Mouse (Mus musculus) CH12.LX (cell line): Measurements from ENCODE around the gene Fgf12. TPM values are rescaled to one million over a fixed set of nuclear protein-coding genes. Genes with fewer than 3 reads are reported as not detected.

Experiments
- DNase-seq: peaks from one replicate; pipeline ENCODE4 v3.0.0-alpha.2; 2013; ENCODE audit errors: extremely low read depth
- H3K27ac ChIP-seq: 2 replicates; pipeline ENCODE4 v1.5.1; 2012; ENCODE audit warnings: low read depth, mild to moderate bottlenecking, control low read depth, moderate library complexity; ENCODE audit not compliant: insufficient read depth
- H3K27me3 ChIP-seq: replicated peaks from 2 replicates; pipeline ENCODE3; 2012; ENCODE audit warnings: inconsistent platforms
- H3K36me3 ChIP-seq, 2 experiments: replicated peaks in 1 of 2; 2 replicates each; pipeline versions ENCODE3 to v1.6.1; 2012; ENCODE audit warnings: inconsistent platforms in 1 of 2, low read length in 1 of 2, mild to moderate bottlenecking in 1 of 2, mixed read lengths in 1 of 2, moderate library complexity in 1 of 2; ENCODE audit not compliant: control insufficient read depth in 1 of 2, insufficient read depth in 1 of 2
- H3K4me1 ChIP-seq, 2 experiments: 2 replicates each; pipeline ENCODE4 v1.6.1; 2012; ENCODE audit warnings: inconsistent platforms in 1 of 2, moderate library complexity in 1 of 2; ENCODE audit not compliant: insufficient read depth in 2 of 2, control insufficient read depth in 1 of 2
- H3K4me2 ChIP-seq: 2 replicates; pipeline ENCODE4 v1.6.1; 2012; ENCODE audit warnings: low read depth, mild to moderate bottlenecking, control low read depth; ENCODE audit not compliant: poor library complexity, insufficient read depth, severe bottlenecking
- H3K4me3 ChIP-seq, 3 experiments: fragments of 150-350 bp in 1 of 3; sonication (generic) in 1 of 3; replicated peaks in 1 of 3; 2 replicates each; pipeline versions ENCODE3 to v1.5.1; 2011 to 2012; ENCODE audit warnings: low read depth in 2 of 3, low read length in 2 of 3, mild to moderate bottlenecking in 2 of 3, moderate library complexity in 2 of 3, control low read depth in 1 of 3, improper control_type of control experiment in 1 of 3, inconsistent platforms in 1 of 3, mixed read lengths in 1 of 3; ENCODE audit not compliant: poor library complexity in 1 of 3
- H3K79me2 ChIP-seq: replicated peaks from 2 replicates; pipeline ENCODE4 v1.6.1; 2012; ENCODE audit warnings: mild to moderate bottlenecking, moderate library complexity; ENCODE audit not compliant: control insufficient read depth, poor library complexity, insufficient read depth, severe bottlenecking; ENCODE audit errors: extremely low read depth
- H3K9ac ChIP-seq: 2 replicates; pipeline ENCODE4 v1.6.1; 2012; ENCODE audit warnings: low read depth, mild to moderate bottlenecking, control low read depth, moderate library complexity; ENCODE audit not compliant: insufficient read depth
- H3K9me3 ChIP-seq: replicated peaks from 2 replicates; pipeline ENCODE3; 2012; ENCODE audit warnings: low read length, inconsistent platforms, mixed read lengths
- CHD2 ChIP-seq: IDR thresholded peaks from 2 replicates; pipeline ENCODE4 v1.6.1; 2011; ENCODE audit warnings: low read length, improper control_type of control experiment
- CTCF ChIP-seq, 2 experiments: IDR thresholded peaks in 1 of 2; conservative IDR thresholded peaks in 1 of 2; 2 replicates each; pipeline ENCODE4 v1.5.1; 2011 to 2012; ENCODE audit warnings: low read depth in 2 of 2, low read length in 2 of 2, improper control_type of control experiment in 1 of 2, inconsistent platforms in 1 of 2, mild to moderate bottlenecking in 1 of 2, moderate library complexity in 1 of 2
- ELF1 ChIP-seq: IDR thresholded peaks from 2 replicates; pipeline ENCODE4 v1.6.1; 2014; ENCODE audit warnings: low read depth, mild to moderate bottlenecking, inconsistent platforms, low read length, improper control_type of control experiment
- EP300 ChIP-seq: IDR thresholded peaks from 2 replicates; pipeline ENCODE4 v1.6.1; 2011; ENCODE audit warnings: low read length, improper control_type of control experiment
- HCFC1 ChIP-seq: IDR thresholded peaks from 2 replicates; pipeline ENCODE4 v1.6.1; 2012; ENCODE audit warnings: low read depth, mild to moderate bottlenecking, inconsistent platforms, low read length, improper control_type of control experiment
- JUN ChIP-seq: IDR thresholded peaks from 2 replicates; pipeline ENCODE4 v1.6.1; 2011; ENCODE audit warnings: low read depth, mild to moderate bottlenecking, low read length, improper control_type of control experiment, moderate library complexity; ENCODE audit not compliant: insufficient read depth
- KAT2A ChIP-seq: IDR thresholded peaks from 2 replicates; pipeline ENCODE4 v1.6.1; 2012; ENCODE audit warnings: low read length, improper control_type of control experiment, inconsistent platforms; ENCODE audit not compliant: insufficient replicate concordance
- MEF2A ChIP-seq: IDR thresholded peaks from 2 replicates; pipeline ENCODE4 v1.6.1; 2014; ENCODE audit warnings: low read depth, mild to moderate bottlenecking, inconsistent platforms, low read length, improper control_type of control experiment, borderline replicate concordance
- MXI1 ChIP-seq: IDR thresholded peaks from 2 replicates; pipeline ENCODE4 v1.6.1; 2011; ENCODE audit warnings: mild to moderate bottlenecking, low read depth, low read length, improper control_type of control experiment
- NELFE ChIP-seq: IDR thresholded peaks from 2 replicates; pipeline ENCODE4 v1.6.1; 2011; ENCODE audit warnings: low read depth, low read length, improper control_type of control experiment
- NRF1 ChIP-seq: IDR thresholded peaks from 2 replicates; pipeline ENCODE4 v1.6.1; 2014; ENCODE audit warnings: low read depth, mild to moderate bottlenecking, inconsistent platforms, low read length, improper control_type of control experiment, moderate library complexity
- PAX5 ChIP-seq: IDR thresholded peaks from 2 replicates; pipeline ENCODE4 v1.6.1; 2012; ENCODE audit warnings: low read length, inconsistent platforms, mixed read lengths
- POLR2AphosphoS2 ChIP-seq: IDR thresholded peaks from 2 replicates; pipeline ENCODE4 v1.6.1; 2011; ENCODE audit warnings: low read depth, low read length, improper control_type of control experiment
- TBP ChIP-seq: conservative IDR thresholded peaks from 2 replicates; pipeline ENCODE4 v1.6.1; 2011; ENCODE audit warnings: low read depth, low read length, improper control_type of control experiment
- TCF12 ChIP-seq: IDR thresholded peaks from 2 replicates; pipeline ENCODE4 v1.6.1; 2014; ENCODE audit warnings: low read depth, mild to moderate bottlenecking, inconsistent platforms, low read length, improper control_type of control experiment
- UBTF ChIP-seq: IDR thresholded peaks from 2 replicates; pipeline ENCODE4 v1.6.1; 2012; ENCODE audit warnings: low read depth, mild to moderate bottlenecking, inconsistent platforms, low read length, improper control_type of control experiment, moderate library complexity
- USF1 ChIP-seq: IDR thresholded peaks from 2 replicates; pipeline ENCODE4 v1.6.1; 2014; ENCODE audit warnings: low read depth, mild to moderate bottlenecking, inconsistent platforms, low read length, improper control_type of control experiment
- dilution Hi-C: fragments of 300-500 bp; cut with MboI; formaldehyde crosslinking; loops from 2 replicates; pipeline ENCODE4 v1.14.3; 2020; ENCODE audit warnings: low sequenced_read_pairs; ENCODE audit not compliant: extremely low pct_unique_long_range_greater_than_20kb, extremely low pct_ligation_motif_present
- in situ Hi-C: fragments of 300-500 bp; cut with MboI; formaldehyde crosslinking; loops from 3 replicates; pipeline ENCODE4 v1.14.3; 2019; ENCODE audit warnings: low sequenced_read_pairs, low pct_ligation_motif_present, low pct_unique_long_range_greater_than_20kb, mixed read lengths
- polyA plus RNA-seq: library from polyadenylated mRNA; unstranded; fragments of >175 nt; gene quantifications from 2 replicates; pipeline ENCODE4 v1.2.1, GENCODE M21; 2012; ENCODE audit warnings: low read depth; ENCODE audit not compliant: insufficient read length
- total RNA-seq, 2 experiments: library from RNA; depleted of rRNA; stranded (reverse); fragments of 300-350 nt in 1 of 2; fragments of >200 nt in 1 of 2; gene quantifications; 2 replicates each; pipeline ENCODE4 v1.2.3; 2012 to 2014

Fgf12 gene
- total and polyA plus RNA-seq, 3 experiments = not detected

DNA sequence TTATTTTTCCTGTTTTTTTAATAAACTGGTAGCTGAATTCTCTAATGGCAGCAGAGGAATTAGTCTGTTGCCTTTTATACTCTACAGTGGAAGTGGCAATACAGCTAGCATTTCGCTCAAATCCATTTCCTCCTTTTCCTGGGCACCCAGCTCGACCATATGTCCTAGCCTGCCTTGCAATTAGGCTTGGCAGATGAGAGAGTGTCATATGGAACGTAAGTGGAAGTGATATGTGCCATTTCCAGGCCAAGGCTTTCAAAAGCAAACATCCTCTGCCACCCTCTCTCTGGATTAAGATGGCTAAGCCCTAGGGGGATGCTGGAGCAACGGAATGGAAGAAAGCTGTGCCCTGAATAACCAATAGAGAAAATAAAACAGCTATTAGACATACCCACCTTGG, 350.2 kb downstream of the Fgf12 start:
- no peak for DNase-seq
- H3K4me3 ChIP-seq = no peak overlapping the region
- in situ Hi-C loops = no loop called here
- H3K36me3 ChIP-seq = no peaks in the 10 kb centered on the region
- no peaks in the 10 kb centered on the region for H3K9me3 ChIP-seq
- dilution Hi-C loops = no loop called here
- H3K27me3 ChIP-seq = no peaks in the 10 kb centered on the region
- TF ChIP-seq CTCF (conservative IDR thresholded peaks at IDR 0.05 in 1 of 2, IDR thresholded peaks at IDR 0.05 in 1 of 2; ENCODE audit: low read depth in 2 of 2, low read length in 2 of 2) (no peak), NELFE (no peak), ELF1 (no peak), HCFC1 (no peak), TBP (no peak), JUN (no peak), EP300 (no peak), MXI1 (no peak), KAT2A (no peak)
- no peak overlapping the region for H3K9ac ChIP-seq
- peaks cover 0 to 13% of the 10 kb centered on the region in 2 experiments; a peak in 2 of 4 replicates for H3K4me1 ChIP-seq
- H3K27ac ChIP-seq = no peak overlapping the region
- H3K79me2 ChIP-seq = no peaks in the 10 kb centered on the region
- no peak overlapping the region for H3K4me2 ChIP-seq

DNA sequence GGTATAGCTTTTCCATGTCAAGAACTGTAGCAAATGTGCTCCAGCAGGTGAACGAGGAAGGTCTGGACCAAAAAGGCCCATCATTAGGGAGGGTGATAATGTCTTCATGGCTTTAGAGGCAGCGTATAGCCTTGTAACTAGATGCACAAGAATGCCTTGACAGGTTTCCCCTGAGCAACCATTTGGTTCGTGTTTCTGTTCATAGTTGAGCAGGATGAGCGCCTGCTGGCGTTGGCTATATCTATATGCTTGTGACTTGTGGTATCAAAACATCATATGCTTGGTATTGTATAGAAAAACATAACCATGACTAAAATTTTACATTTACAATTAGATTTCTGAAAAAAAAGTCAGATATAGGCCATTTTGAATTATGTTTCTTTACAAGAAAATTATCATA, 361.6 kb downstream of the Fgf12 start:
- Histone ChIP-seq H3K36me3 (no peaks in the 10 kb centered on the region), H3K27ac (no peak overlapping the region), H3K4me2 (no peak overlapping the region), H3K4me3 (no peak overlapping the region), H3K79me2 (no peaks in the 10 kb centered on the region), H3K4me1 (no peaks in the 10 kb centered on the region), H3K9ac (no peak overlapping the region), H3K9me3 (no peaks in the 10 kb centered on the region), H3K27me3 (no peaks in the 10 kb centered on the region)
- TF ChIP-seq NRF1 (no peak), PAX5 (no peak), KAT2A (no peak), ELF1 (no peak)
- in situ Hi-C loops (no loop called here), dilution Hi-C loops (no loop called here)
- DNase-seq = no peak

DNA sequence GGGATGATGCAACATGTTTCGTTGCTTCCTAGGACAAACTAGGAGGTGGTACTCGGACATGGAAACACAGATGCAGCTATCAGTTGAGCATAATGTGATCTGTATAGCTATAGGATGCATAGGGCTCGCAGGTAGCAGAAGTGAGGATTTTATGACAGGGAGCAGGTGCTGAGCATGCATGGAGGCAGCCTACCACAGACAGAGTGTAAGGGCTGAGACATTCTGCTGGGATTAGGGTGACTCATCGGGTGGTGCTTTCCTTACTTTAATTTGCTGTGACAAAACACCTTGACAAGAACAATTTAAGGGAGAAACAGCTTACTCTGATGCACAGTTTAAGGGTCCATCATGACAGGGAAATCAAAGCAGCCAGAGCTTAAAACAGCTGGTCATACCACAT, 363.8 kb downstream of the Fgf12 start:
- no peak overlapping the region for H3K4me3 ChIP-seq
- TF ChIP-seq MEF2A (no peak), CHD2 (no peak), UBTF (no peak), POLR2AphosphoS2 (no peak), TCF12 (no peak), USF1 (no peak), NELFE (no peak)
- TF ChIP-seq, all 38 proteins: peak for 0
- Histone ChIP-seq H3K27me3 (no peaks in the 10 kb centered on the region), H3K36me3 (no peaks in the 10 kb centered on the region), H3K4me1 (no peaks in the 10 kb centered on the region), H3K4me2 (no peak overlapping the region), H3K9me3 (no peaks in the 10 kb centered on the region), H3K27ac (no peak overlapping the region), H3K9ac (no peak overlapping the region), H3K79me2 (no peaks in the 10 kb centered on the region)
- in situ Hi-C loops (no loop called here), dilution Hi-C loops (no loop called here)
- no peak for DNase-seq
